Mouse (Mus musculus) B cell, adult 62 days (primary cell): ENCODE results near the gene Zfp980. TPM values are rescaled to one million over a fixed set of nuclear protein-coding genes. Genes with fewer than 3 reads are reported as not detected.

ENCODE experiments used
- total RNA-seq: library from RNA; stranded (reverse); gene quantifications from 4 replicates; pipeline ENCODE4 v1.2.4, GENCODE M21; 2023

The Zfp980 gene
- 0.42 to 1.0 TPM (median 0.77 TPM) in 4 replicates for total RNA-seq

GRCm38 (mm10) chr4:145670385-145670784 lies at the start of gene Zfp980:
Gene Zfp980 (plus strand): TSS chr4:145670685.

Other genes with a start within 250 kb of the Zfp980 start
- 5.6 to 6.7 TPM (median 6.4 TPM) in 4 replicates for gene Zfp990, start 159.9 kb upstream of the Zfp980 start, total RNA-seq
- 7.3 to 9.6 TPM (median 8.6 TPM) in 4 replicates for gene Gm13212, start 85.5 kb upstream of the Zfp980 start, total RNA-seq
- not detected in 4 replicates for gene Zfp986, start 198.1 kb downstream of the Zfp980 start, total RNA-seq